Mouse (Mus musculus) neural tube, embryonic 14.5 days (tissue): Measurements from ENCODE around the gene Mphosph10. TPM values are rescaled to one million over a fixed set of nuclear protein-coding genes. Genes with fewer than 3 reads are reported as not detected.
A peak's percentile ranks its signal among the peaks of the same experiment; 100 is the strongest.

Experiments used
- ATAC-seq: fragments of 200-750 bp; cut with Nextera tagmentation; 2 replicates; pipeline ENCODE4 v1.8.0; 2017; ENCODE audit warnings: low read depth, mild to moderate bottlenecking, moderate TSS enrichment, moderate library complexity
- H3K27ac ChIP-seq: fragments of 300-500 bp; sonication (generic); 2 replicates; pipeline ENCODE4 v1.5.1; 2014; ENCODE audit warnings: low read depth, mild to moderate bottlenecking, control low read depth, low read length, moderate library complexity, mixed read lengths
- H3K27me3 ChIP-seq: fragments of 300-500 bp; sonication (generic); 2 replicates; pipeline ENCODE4 v1.6.1; 2014; ENCODE audit warnings: low read length; ENCODE audit not compliant: control insufficient read depth, insufficient read depth
- H3K36me3 ChIP-seq: fragments of 300-500 bp; sonication (generic); 2 replicates; pipeline ENCODE4 v1.6.1; 2014; ENCODE audit warnings: low read length, mixed read lengths; ENCODE audit not compliant: control insufficient read depth, insufficient read depth
- H3K4me1 ChIP-seq: fragments of 300-500 bp; sonication (generic); 2 replicates; pipeline ENCODE4 v1.6.1; 2014; ENCODE audit warnings: low read length; ENCODE audit not compliant: control insufficient read depth, insufficient read depth
- H3K4me2 ChIP-seq: fragments of 300-500 bp; sonication (generic); 2 replicates; pipeline ENCODE4 v1.6.1; 2014; ENCODE audit warnings: mild to moderate bottlenecking, low read depth, low read length, control low read depth
- H3K4me3 ChIP-seq: fragments of 300-500 bp; sonication (generic); 2 replicates; pipeline ENCODE4 v1.5.1; 2014; ENCODE audit warnings: low read depth, low read length, control low read depth, mixed read lengths
- H3K9ac ChIP-seq: fragments of 300-500 bp; sonication (generic); replicated peaks from 2 replicates; pipeline ENCODE4 v1.6.1; 2014; ENCODE audit warnings: low read depth, mild to moderate bottlenecking, control low read depth, low read length, mixed read lengths
- H3K9me3 ChIP-seq: fragments of 300-500 bp; sonication (generic); 2 replicates; pipeline ENCODE4 v1.6.1; 2016; ENCODE audit warnings: low read length; ENCODE audit not compliant: control insufficient read depth
- WGBS: fragments of 180-500 bp; shearing (Covaris S2); extraction: QIAGEN DNeasy Blood & Tissue Kit; methylation state at CpG from one replicate; pipeline ENCODE4 v1.1.7; 2014; 5-methylcytosine and 5-hydroxymethylcytosine counted together
- polyA plus RNA-seq: library from polyadenylated mRNA; unstranded; fragments of >200 nt; fragmentation: Nextera tagmentation; extraction: Ambion mirVana; gene quantifications from 2 replicates; pipeline ENCODE4 v1.2.1, GENCODE M21; 2014

Gene Mphosph10
- polyA plus RNA-seq, 1 experiment from 2014 or later: 22.9 TPM

- no peak overlapping the region for H3K27ac ChIP-seq
- H3K27me3 ChIP-seq: no peaks in the 10 kb centered on the region
- H3K4me2 ChIP-seq: no peak overlapping the region
- H3K9me3 ChIP-seq: no peaks in the 10 kb centered on the region
- no peak overlapping the region for H3K4me3 ChIP-seq
- no peak for ATAC-seq
- WGBS: 78% methylated on average over 9 of the region's 9 CpGs
- H3K9ac ChIP-seq: no peak overlapping the region
- no peaks in the 10 kb centered on the region for H3K4me1 ChIP-seq
- H3K36me3 ChIP-seq: peaks cover 29% of the 10 kb centered on the region; the same call in 1 of the 2 replicates
Observed at GRCm38 (mm10) chr7:64357405-64357804, 34.7 kb downstream of the Mphosph10 start.

DNA sequence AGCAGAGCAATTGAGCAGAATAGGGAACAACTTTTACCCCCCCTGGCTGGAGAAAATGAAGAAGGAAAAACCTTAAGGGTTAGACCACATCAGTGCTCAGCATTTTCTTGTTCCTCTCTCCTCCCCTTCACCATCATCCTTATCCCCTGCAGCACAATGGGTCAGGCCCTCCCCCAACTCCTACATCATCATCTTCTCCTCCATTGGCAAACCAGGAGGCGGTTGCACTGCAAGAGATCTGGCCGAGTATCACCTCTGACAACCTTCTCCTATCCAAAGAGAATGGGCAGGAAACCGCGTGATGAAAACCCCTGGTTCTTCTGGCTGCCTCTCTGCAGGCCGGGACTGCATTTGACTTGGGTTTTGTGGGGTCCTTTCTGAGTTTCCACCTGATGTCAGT is 35.4 kb downstream of the Mphosph10 start:
- no peak overlapping the region for H3K4me2 ChIP-seq
- 91% methylated on average over 5 of the region's 5 CpGs for WGBS
- peaks cover 22% of the 10 kb centered on the region; the same call in 1 of the 2 replicates for H3K36me3 ChIP-seq
- no peak overlapping the region for H3K4me3 ChIP-seq
- no peaks in the 10 kb centered on the region for H3K9me3 ChIP-seq
- H3K4me1 ChIP-seq: no peaks in the 10 kb centered on the region
- no peaks in the 10 kb centered on the region for H3K27me3 ChIP-seq
- no peak for ATAC-seq
- no peak overlapping the region for H3K27ac ChIP-seq
- H3K9ac ChIP-seq: no peak overlapping the region

DNA sequence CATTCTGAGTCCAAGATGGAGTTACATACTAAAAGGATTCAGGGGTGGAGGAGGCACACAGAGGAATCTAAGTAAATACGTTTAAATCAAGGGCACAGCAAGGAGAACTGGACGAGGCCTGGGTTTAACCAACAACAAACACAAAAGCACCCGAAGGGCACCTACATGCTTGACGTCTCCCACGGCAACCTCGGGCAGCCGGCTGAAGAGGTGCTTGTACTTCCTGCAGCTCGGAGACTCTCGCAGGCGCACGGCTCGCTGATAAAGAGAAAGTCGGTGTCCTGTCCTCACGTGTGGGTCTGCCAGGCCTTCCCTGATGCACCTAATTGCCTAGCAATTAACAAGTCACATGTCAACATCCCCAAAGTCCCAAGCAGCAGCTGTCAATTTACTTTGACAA is 37.9 kb downstream of the Mphosph10 start:
- WGBS: 30% methylated on average over 14 of the region's 14 CpGs

DNA sequence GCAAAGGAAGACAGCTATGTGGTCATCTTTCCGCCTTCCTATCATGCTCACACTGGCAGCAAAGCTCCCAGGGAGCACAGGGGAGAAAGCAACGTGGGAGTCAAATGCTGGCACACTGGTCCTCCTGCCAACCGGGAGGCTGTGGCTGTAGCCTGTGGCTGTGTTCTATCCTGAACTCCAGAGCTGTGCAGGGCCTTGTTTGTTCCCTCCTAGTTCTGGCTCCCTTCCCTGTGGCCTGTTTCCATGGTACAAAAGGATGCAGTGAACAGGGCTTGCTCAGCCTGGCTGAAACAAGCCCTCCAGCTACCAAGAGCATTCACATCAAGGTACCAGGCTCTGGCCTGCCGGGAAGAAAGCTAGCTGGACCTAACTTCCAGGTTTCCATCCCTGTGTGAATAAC is 41.0 kb downstream of the Mphosph10 start:
- Histone ChIP-seq H3K4me3 (no peak overlapping the region), H3K9ac (no peak overlapping the region), H3K4me2 (no peak overlapping the region), H3K4me1 (no peaks in the 10 kb centered on the region), H3K27me3 (no peaks in the 10 kb centered on the region), H3K9me3 (no peaks in the 10 kb centered on the region), H3K27ac (peak overlapping the region; percentile 18; the same call in 1 of the 2 replicates), H3K36me3 (peaks cover 10% of the 10 kb centered on the region)
- WGBS: 73% methylated on average over 4 of the region's 4 CpGs
- peak; percentile 88 for ATAC-seq

More for the DNA sequence above, 37.9 kb downstream of the Mphosph10 start:
- H3K27ac ChIP-seq: no peak overlapping the region
- peaks cover 14% of the 10 kb centered on the region; the same call in 1 of the 2 replicates for H3K36me3 ChIP-seq
- ATAC-seq: no peak
- H3K4me3 ChIP-seq: no peak overlapping the region
- no peaks in the 10 kb centered on the region for H3K9me3 ChIP-seq
- no peaks in the 10 kb centered on the region for H3K4me1 ChIP-seq
- no peak overlapping the region for H3K4me2 ChIP-seq
- no peaks in the 10 kb centered on the region for H3K27me3 ChIP-seq
- no peak overlapping the region for H3K9ac ChIP-seq

DNA sequence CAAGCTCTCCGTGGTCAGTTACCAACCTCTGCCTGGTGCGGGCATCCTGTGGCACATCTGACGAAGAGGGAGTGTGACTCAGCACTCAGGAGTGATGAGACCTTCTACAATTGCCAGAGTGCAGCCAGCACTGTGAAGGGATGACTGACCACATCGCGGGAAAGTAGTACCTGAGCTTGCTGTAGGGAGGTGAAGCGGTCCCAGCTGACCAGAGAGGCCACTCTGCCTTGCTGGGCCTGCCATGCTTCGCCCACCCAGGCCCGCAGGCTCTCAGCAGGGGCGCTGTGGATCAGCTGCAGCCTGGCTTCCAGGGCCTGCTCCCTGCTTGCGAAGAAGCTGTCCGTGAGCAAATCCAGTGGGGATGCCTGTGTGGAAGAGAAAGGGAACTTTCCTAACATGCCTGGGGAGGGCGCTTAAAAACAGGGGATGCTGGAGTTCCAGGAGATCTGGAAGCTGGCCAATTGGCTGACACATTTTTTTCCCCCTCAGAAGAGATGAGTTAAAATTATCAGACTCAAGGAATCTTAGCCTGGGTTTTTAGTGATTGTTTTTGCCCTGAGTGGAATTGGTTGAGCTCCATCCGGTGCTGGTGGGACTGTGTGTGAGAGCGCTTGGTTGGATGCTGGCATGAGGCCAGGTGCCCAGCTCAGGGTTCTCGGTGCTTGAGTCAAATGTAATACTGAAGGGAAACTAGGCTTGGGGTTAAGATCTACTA is 42.8 kb downstream of the Mphosph10 start:
- Histone ChIP-seq H3K36me3 (peaks cover 10% of the 10 kb centered on the region), H3K9ac (no peak overlapping the region), H3K27me3 (no peaks in the 10 kb centered on the region), H3K4me1 (no peaks in the 10 kb centered on the region), H3K9me3 (no peaks in the 10 kb centered on the region), H3K4me3 (no peak overlapping the region), H3K4me2 (no peak overlapping the region), H3K27ac (no peak overlapping the region)
- WGBS: 79% methylated on average over 15 of the region's 15 CpGs
- no peak for ATAC-seq

GRCm38 (mm10) chr7:64347813-64348212 is 44.3 kb downstream of the Mphosph10 start:
- no peak overlapping the region for H3K27ac ChIP-seq
- H3K9ac ChIP-seq: no peak overlapping the region
- H3K4me2 ChIP-seq: no peak overlapping the region
- WGBS: 100% methylated on average over 1 of the region's 1 CpGs
- peaks cover 6% of the 10 kb centered on the region for H3K36me3 ChIP-seq
- H3K4me1 ChIP-seq: no peaks in the 10 kb centered on the region
- no peak overlapping the region for H3K4me3 ChIP-seq
- ATAC-seq: no peak
- no peaks in the 10 kb centered on the region for H3K9me3 ChIP-seq
- H3K27me3 ChIP-seq: no peaks in the 10 kb centered on the region

- ATAC-seq: no peak
Observed at GRCm38 (mm10) chr7:64332686-64333085, 59.4 kb downstream of the Mphosph10 start.

DNA sequence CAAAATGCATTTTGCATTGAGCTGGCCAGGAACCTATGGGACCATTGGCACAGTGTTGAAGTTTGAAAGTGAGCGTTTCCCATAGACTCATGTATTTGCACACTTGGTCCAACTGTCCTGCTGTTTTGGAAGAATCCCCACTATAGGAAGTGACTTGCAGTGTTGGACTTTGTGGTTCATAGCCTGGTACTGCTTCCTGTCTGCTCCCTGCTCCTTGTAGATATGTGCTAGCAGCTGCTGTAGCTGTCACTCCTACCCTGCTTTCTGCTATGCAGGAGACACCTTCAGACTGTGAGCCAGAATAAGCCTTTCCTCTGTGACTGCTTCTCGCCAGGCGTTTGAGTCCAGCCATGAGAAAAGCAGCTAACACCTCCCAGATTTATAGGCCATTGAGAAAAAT is 60.8 kb downstream of the Mphosph10 start:
- no peak overlapping the region for H3K4me2 ChIP-seq
- WGBS: 81% methylated on average over 3 of the region's 3 CpGs
- H3K4me3 ChIP-seq: no peak overlapping the region
- H3K27me3 ChIP-seq: no peaks in the 10 kb centered on the region
- H3K36me3 ChIP-seq: peaks cover 24% of the 10 kb centered on the region; the same call in 1 of the 2 replicates
- H3K27ac ChIP-seq: no peak overlapping the region
- no peaks in the 10 kb centered on the region for H3K9me3 ChIP-seq
- H3K4me1 ChIP-seq: no peaks in the 10 kb centered on the region
- no peak overlapping the region for H3K9ac ChIP-seq
- no peak for ATAC-seq

More at GRCm38 (mm10) chr7:64332686-64333085, 59.4 kb downstream of the Mphosph10 start:
- no peak overlapping the region for H3K9ac ChIP-seq
- H3K9me3 ChIP-seq: no peaks in the 10 kb centered on the region
- no peak overlapping the region for H3K4me3 ChIP-seq
- no peaks in the 10 kb centered on the region for H3K4me1 ChIP-seq
- H3K27me3 ChIP-seq: no peaks in the 10 kb centered on the region
- WGBS: 97% methylated on average over 1 of the region's 1 CpGs
- no peak overlapping the region for H3K27ac ChIP-seq
- H3K4me2 ChIP-seq: no peak overlapping the region
- H3K36me3 ChIP-seq: peaks cover 33% of the 10 kb centered on the region

GRCm38 (mm10) chr7:64327486-64327885 is 64.6 kb downstream of the Mphosph10 start:
- Histone ChIP-seq H3K9ac (no peak overlapping the region), H3K4me3 (no peak overlapping the region), H3K36me3 (peaks cover 12% of the 10 kb centered on the region; the same call in 1 of the 2 replicates), H3K4me1 (no peaks in the 10 kb centered on the region), H3K27me3 (no peaks in the 10 kb centered on the region), H3K4me2 (no peak overlapping the region), H3K27ac (no peak overlapping the region), H3K9me3 (no peaks in the 10 kb centered on the region)
- no peak for ATAC-seq
- 91% methylated on average over 4 of the region's 4 CpGs for WGBS
